In the genomic region with DNA sequence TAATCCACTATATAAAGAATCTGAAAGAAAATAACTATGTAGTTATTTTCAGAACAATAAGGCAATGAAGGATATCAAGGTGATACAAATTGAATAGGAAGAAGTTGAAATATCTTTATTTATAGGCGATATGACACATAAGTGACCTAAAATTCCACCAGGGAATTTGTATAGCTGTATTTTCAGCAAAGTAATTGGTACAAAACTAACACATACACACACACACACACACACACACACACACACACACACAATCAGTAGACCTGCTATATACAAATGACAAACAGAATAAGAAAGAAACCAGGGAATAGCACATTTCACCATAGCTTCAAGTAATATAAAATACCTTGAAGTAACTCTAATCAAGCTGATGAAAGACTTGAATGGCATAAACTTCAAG, we compare ENCODE assay signal across 39 mouse cellular contexts. TPM values are rescaled to one million over a fixed set of nuclear protein-coding genes. Genes with fewer than 3 reads are reported as not detected.
"Had no signal": no experiment of that assay in that cellular context is flagged by ENCODE, and none has a peak within 500 bp of the region (broad histone marks: within the 10 kb centered on the region; RNA-seq: fewer than 3 reads in every experiment).

No protein-coding gene starts in this region.

- H3K4me1 ChIP-seq: limb, embryonic 10.5 days; limb, embryonic 12.5 days; limb, embryonic 13.5 days; limb, embryonic 15.5 days; liver, embryonic 12.5 days; liver, embryonic 13.5 days; liver, embryonic 15.5 days; lung, embryonic 15.5 days; megakaryocyte, embryonic 14.5 days; midbrain, embryonic 10.5 days; midbrain, embryonic 12.5 days; midbrain, embryonic 13.5 days; midbrain, embryonic 15.5 days; neural tube, embryonic 12.5 days had no signal

- H3K27ac ChIP-seq: limb, embryonic 10.5 days; limb, embryonic 12.5 days; limb, embryonic 13.5 days; limb, embryonic 15.5 days; liver, embryonic 12.5 days; liver, embryonic 13.5 days; liver, embryonic 14.5 days; liver, embryonic 15.5 days; lung, embryonic 15.5 days; macrophage; midbrain, embryonic 10.5 days; midbrain, embryonic 12.5 days; midbrain, embryonic 13.5 days; midbrain, embryonic 15.5 days; neural tube, embryonic 12.5 days had no signal

- H3K9ac ChIP-seq: limb, embryonic 12.5 days; limb, embryonic 13.5 days; limb, embryonic 15.5 days; liver, embryonic 12.5 days; liver, embryonic 13.5 days; liver, embryonic 14.5 days; liver, embryonic 15.5 days; liver, postnatal 0 days; lung, embryonic 14.5 days; lung, embryonic 15.5 days; midbrain, embryonic 12.5 days; midbrain, embryonic 13.5 days; midbrain, embryonic 15.5 days; neural tube, embryonic 12.5 days had no signal

- H3K4me3 ChIP-seq: limb, embryonic 10.5 days; limb, embryonic 12.5 days; limb, embryonic 13.5 days; limb, embryonic 15.5 days; liver, embryonic 12.5 days; liver, embryonic 13.5 days; liver, embryonic 15.5 days; lung, embryonic 15.5 days; megakaryocyte, embryonic 14.5 days; midbrain, embryonic 10.5 days; midbrain, embryonic 12.5 days; midbrain, embryonic 13.5 days; midbrain, embryonic 15.5 days; myocyte; neural tube, embryonic 12.5 days had no signal

- H3K4me2 ChIP-seq: limb, embryonic 12.5 days; limb, embryonic 13.5 days; limb, embryonic 15.5 days; liver, embryonic 11.5 days; liver, embryonic 12.5 days; liver, embryonic 13.5 days; liver, embryonic 15.5 days; lung, embryonic 14.5 days; lung, embryonic 15.5 days; midbrain, embryonic 11.5 days; midbrain, embryonic 12.5 days; midbrain, embryonic 13.5 days; midbrain, embryonic 15.5 days; neural tube, embryonic 12.5 days had no signal

- H3K27me3 ChIP-seq: limb, embryonic 12.5 days; limb, embryonic 13.5 days; limb, embryonic 15.5 days; liver, embryonic 12.5 days; liver, embryonic 13.5 days; liver, embryonic 15.5 days; lung, embryonic 15.5 days; megakaryocyte, embryonic 14.5 days; midbrain, embryonic 12.5 days; midbrain, embryonic 13.5 days; midbrain, embryonic 15.5 days; neural tube, embryonic 12.5 days had no signal

- DNase-seq: left cerebral cortex, postnatal 4 days; liver; liver, embryonic 13.5 days; liver, postnatal 0 days; lung, adult 18-20 months; lung, adult 2 months; lung, embryonic 14.5 days; lung, postnatal 10 days; lung, postnatal 14 days; lung, postnatal 36 days; lung, postnatal 4 days; midbrain, embryonic 14.5 days had no signal

- H3K36me3 ChIP-seq: limb, embryonic 10.5 days; limb, embryonic 12.5 days; limb, embryonic 13.5 days; limb, embryonic 15.5 days; liver, embryonic 12.5 days; liver, embryonic 13.5 days; liver, embryonic 15.5 days; lung, embryonic 15.5 days; midbrain, embryonic 10.5 days; midbrain, embryonic 12.5 days; midbrain, embryonic 13.5 days; midbrain, embryonic 15.5 days; neural tube, embryonic 12.5 days had no signal

- H3K9me3 ChIP-seq: limb, embryonic 10.5 days; limb, embryonic 12.5 days; limb, embryonic 15.5 days; liver, embryonic 12.5 days; liver, embryonic 13.5 days; liver, embryonic 15.5 days; lung, embryonic 15.5 days; megakaryocyte, embryonic 14.5 days; midbrain, embryonic 13.5 days; midbrain, embryonic 15.5 days; neural tube, embryonic 12.5 days had no signal

- ATAC-seq: liver, embryonic 12.5 days; liver, postnatal 0 days; lung, postnatal 0 days; midbrain, embryonic 13.5 days; midbrain, embryonic 15.5 days; midbrain, embryonic 16.5 days had no signal

RNA-seq across cellular contexts. Expression of gene Olfr1255, which starts 8.4 kb away (rescaled TPM):
- polyA plus RNA-seq: limb, embryonic 10.5 days; limb, embryonic 11.5 days; limb, embryonic 12.5 days; limb, embryonic 13.5 days; limb, embryonic 14.5 days; limb, embryonic 15.5 days; liver, adult 2 months; liver, embryonic 11.5 days; liver, embryonic 12.5 days; liver, embryonic 13.5 days; liver, embryonic 14.5 days; liver, embryonic 15.5 days; liver, embryonic 16.5 days; liver, postnatal 0 days; lung, adult 2 months; lung, embryonic 14.5 days; lung, embryonic 15.5 days; lung, embryonic 16.5 days; lung, postnatal 0 days; macrophage; midbrain, embryonic 10.5 days; midbrain, embryonic 11.5 days; midbrain, embryonic 12.5 days; midbrain, embryonic 13.5 days; midbrain, embryonic 14.5 days; midbrain, embryonic 15.5 days; midbrain, embryonic 16.5 days; midbrain, postnatal 0 days; myocyte; neural tube, embryonic 11.5 days; neural tube, embryonic 12.5 days had no signal

RNA-seq across cellular contexts. Expression of gene Olfr1256, which starts 21.1 kb away (rescaled TPM):
- polyA plus RNA-seq: limb, embryonic 10.5 days; limb, embryonic 11.5 days; limb, embryonic 12.5 days; limb, embryonic 13.5 days; limb, embryonic 14.5 days; limb, embryonic 15.5 days; liver, adult 2 months; liver, embryonic 11.5 days; liver, embryonic 12.5 days; liver, embryonic 13.5 days; liver, embryonic 14.5 days; liver, embryonic 15.5 days; liver, embryonic 16.5 days; liver, postnatal 0 days; lung, adult 2 months; lung, embryonic 14.5 days; lung, embryonic 15.5 days; lung, embryonic 16.5 days; lung, postnatal 0 days; macrophage; midbrain, embryonic 10.5 days; midbrain, embryonic 11.5 days; midbrain, embryonic 12.5 days; midbrain, embryonic 15.5 days; midbrain, embryonic 16.5 days; midbrain, postnatal 0 days; myocyte; neural tube, embryonic 11.5 days; neural tube, embryonic 12.5 days had no signal

RNA-seq across cellular contexts. Expression of gene Olfr1254, which starts 26.8 kb away (rescaled TPM):
- polyA plus RNA-seq: limb, embryonic 10.5 days; limb, embryonic 11.5 days; limb, embryonic 12.5 days; limb, embryonic 13.5 days; limb, embryonic 14.5 days; limb, embryonic 15.5 days; liver, adult 2 months; liver, embryonic 11.5 days; liver, embryonic 12.5 days; liver, embryonic 13.5 days; liver, embryonic 14.5 days; liver, embryonic 15.5 days; liver, embryonic 16.5 days; liver, postnatal 0 days; lung, adult 2 months; lung, embryonic 14.5 days; lung, embryonic 15.5 days; lung, embryonic 16.5 days; lung, postnatal 0 days; macrophage; midbrain, embryonic 10.5 days; midbrain, embryonic 11.5 days; midbrain, embryonic 12.5 days; midbrain, embryonic 13.5 days; midbrain, embryonic 14.5 days; midbrain, embryonic 15.5 days; midbrain, embryonic 16.5 days; midbrain, postnatal 0 days; myocyte; neural tube, embryonic 11.5 days; neural tube, embryonic 12.5 days had no signal

RNA-seq across cellular contexts. Expression of gene Olfr48, which starts 27.8 kb away (rescaled TPM):
- polyA plus RNA-seq: limb, embryonic 10.5 days; limb, embryonic 11.5 days; limb, embryonic 12.5 days; limb, embryonic 13.5 days; limb, embryonic 14.5 days; limb, embryonic 15.5 days; liver, adult 2 months; liver, embryonic 11.5 days; liver, embryonic 12.5 days; liver, embryonic 13.5 days; liver, embryonic 14.5 days; liver, embryonic 15.5 days; liver, embryonic 16.5 days; liver, postnatal 0 days; lung, adult 2 months; lung, embryonic 14.5 days; lung, embryonic 15.5 days; lung, embryonic 16.5 days; lung, postnatal 0 days; macrophage; midbrain, embryonic 10.5 days; midbrain, embryonic 11.5 days; midbrain, embryonic 12.5 days; midbrain, embryonic 13.5 days; midbrain, embryonic 14.5 days; midbrain, embryonic 15.5 days; midbrain, embryonic 16.5 days; midbrain, postnatal 0 days; myocyte; neural tube, embryonic 11.5 days; neural tube, embryonic 12.5 days had no signal

RNA-seq across cellular contexts. Expression of gene Olfr1257, which starts 58.0 kb away (rescaled TPM):
- polyA plus RNA-seq: limb, embryonic 10.5 days; limb, embryonic 11.5 days; limb, embryonic 12.5 days; limb, embryonic 13.5 days; limb, embryonic 14.5 days; limb, embryonic 15.5 days; liver, adult 2 months; liver, embryonic 11.5 days; liver, embryonic 12.5 days; liver, embryonic 13.5 days; liver, embryonic 14.5 days; liver, embryonic 15.5 days; liver, embryonic 16.5 days; liver, postnatal 0 days; lung, adult 2 months; lung, embryonic 14.5 days; lung, embryonic 15.5 days; lung, embryonic 16.5 days; lung, postnatal 0 days; macrophage; midbrain, embryonic 10.5 days; midbrain, embryonic 11.5 days; midbrain, embryonic 12.5 days; midbrain, embryonic 13.5 days; midbrain, embryonic 14.5 days; midbrain, embryonic 15.5 days; midbrain, embryonic 16.5 days; midbrain, postnatal 0 days; myocyte; neural tube, embryonic 11.5 days; neural tube, embryonic 12.5 days had no signal
